Mouse (Mus musculus): ENCODE data around the gene Dhrs13. TPM values are rescaled to one million over a fixed set of nuclear protein-coding genes. Genes with fewer than 3 reads are reported as not detected.

Dhrs13 gene
- total and polyA plus RNA-seq, 3 experiments = 21.6 to 39.0 (median 33.7) TPM

DNA sequence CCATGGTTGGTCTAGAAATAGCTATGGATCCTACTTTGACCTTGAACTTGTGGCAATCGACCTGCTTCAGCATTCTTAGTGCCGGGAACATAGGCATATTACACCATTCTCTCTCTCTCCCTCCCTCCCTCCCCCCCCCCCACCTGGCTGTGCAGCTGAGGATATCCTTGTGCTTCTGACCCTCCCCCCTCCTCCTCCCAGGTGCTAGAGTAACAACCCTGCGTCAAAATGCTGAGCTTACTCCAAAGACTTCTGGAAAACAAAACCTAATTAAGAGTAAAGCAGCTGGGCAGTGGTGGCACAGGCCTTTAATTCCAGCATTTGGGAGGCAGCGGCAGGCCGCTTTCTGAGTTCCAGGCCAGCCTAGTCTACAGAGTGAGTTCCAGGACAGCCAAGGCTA, 37.0 kb downstream of the Dhrs13 start:
- no peaks in the 10 kb centered on the region for H3K4me1 ChIP-seq (ENCODE audit: control insufficient read depth in 1 of 2, insufficient read depth in 2 of 2)
- no peak for DNase-seq (ENCODE audit: extremely low read depth)
- H3K9ac ChIP-seq (ENCODE audit: insufficient read depth, low read depth) = no peak overlapping the region
- H3K9me3 ChIP-seq (replicated peaks; ENCODE audit: low read length) = no peaks in the 10 kb centered on the region
- H3K79me2 ChIP-seq (replicated peaks; ENCODE audit: control insufficient read depth, extremely low read depth, insufficient read depth, poor library complexity, severe bottlenecking) = no peaks in the 10 kb centered on the region
- H3K4me2 ChIP-seq (ENCODE audit: insufficient read depth, low read depth, poor library complexity, severe bottlenecking) = no peak overlapping the region
- no peak overlapping the region for H3K4me3 ChIP-seq (replicated peaks in 1 of 3; ENCODE audit: low read depth in 2 of 3, low read length in 2 of 3, poor library complexity in 1 of 3)
- TF ChIP-seq CTCF (conservative IDR thresholded peaks at IDR 0.05 in 1 of 2, IDR thresholded peaks at IDR 0.05 in 1 of 2; ENCODE audit: low read depth in 2 of 2, low read length in 2 of 2) (no peak), IRF4 (IDR thresholded peaks at IDR 0.05; ENCODE audit: low read depth, low read length) (no peak), HCFC1 (IDR thresholded peaks at IDR 0.05; ENCODE audit: low read depth, low read length) (no peak), MEF2A (IDR thresholded peaks at IDR 0.05; ENCODE audit: borderline replicate concordance, low read depth, low read length) (no peak), CHD2 (IDR thresholded peaks at IDR 0.05; ENCODE audit: low read length) (no peak), KAT2A (IDR thresholded peaks at IDR 0.05; ENCODE audit: insufficient replicate concordance, low read length) (no peak), CHD1 (IDR thresholded peaks at IDR 0.05; ENCODE audit: low read depth, low read length) (no peak), MXI1 (IDR thresholded peaks at IDR 0.05; ENCODE audit: low read depth, low read length) (no peak), ETS1 (conservative IDR thresholded peaks at IDR 0.05; ENCODE audit: low read depth, low read length) (no peak), NELFE (IDR thresholded peaks at IDR 0.05; ENCODE audit: low read depth, low read length) (no peak), MAZ (IDR thresholded peaks at IDR 0.05; ENCODE audit: low read depth, low read length) (no peak)
- peaks cover 23 to 44% of the 10 kb centered on the region in 2 experiments for H3K36me3 ChIP-seq (replicated peaks in 1 of 2; ENCODE audit: control insufficient read depth in 1 of 2, insufficient read depth in 1 of 2, low read length in 1 of 2)
- dilution Hi-C loops (cut with MboI; ENCODE audit: extremely low pct_ligation_motif_present, extremely low pct_unique_long_range_greater_than_20kb, low sequenced_read_pairs) = no loop called here
- no peak overlapping the region for H3K27ac ChIP-seq (ENCODE audit: insufficient read depth, low read depth)
- H3K27me3 ChIP-seq (replicated peaks) = no peaks in the 10 kb centered on the region
- in situ Hi-C loops (cut with MboI; ENCODE audit: low pct_ligation_motif_present, low pct_unique_long_range_greater_than_20kb, low sequenced_read_pairs) = no loop called here

DNA sequence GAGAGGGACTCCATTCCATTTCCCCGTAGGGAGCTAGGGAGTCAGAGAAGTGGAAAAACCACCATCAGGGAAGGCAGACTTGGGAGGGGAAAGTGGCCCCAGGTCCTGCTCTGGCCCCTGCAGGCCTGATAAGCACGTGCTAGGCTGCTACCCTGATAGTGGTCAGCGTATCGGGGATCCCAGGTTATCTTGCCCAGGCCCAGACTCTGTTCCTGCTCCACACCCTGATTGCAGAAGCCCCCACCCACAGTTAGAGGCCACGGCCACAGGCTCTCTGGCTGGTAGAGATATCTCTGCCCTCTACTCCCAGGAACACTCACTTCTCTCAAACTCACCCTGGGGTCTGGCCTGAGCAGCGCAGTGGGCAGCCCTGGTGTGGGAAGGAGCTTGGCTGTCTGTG, 37.6 kb downstream of the Dhrs13 start:
- H3K4me3 ChIP-seq (replicated peaks in 1 of 3; ENCODE audit: low read depth in 2 of 3, low read length in 2 of 3, poor library complexity in 1 of 3) = no peak overlapping the region
- H3K4me1 ChIP-seq (ENCODE audit: control insufficient read depth in 1 of 2, insufficient read depth in 2 of 2) = no peaks in the 10 kb centered on the region
- dilution Hi-C loops (cut with MboI; ENCODE audit: extremely low pct_ligation_motif_present, extremely low pct_unique_long_range_greater_than_20kb, low sequenced_read_pairs) = no loop called here
- H3K27ac ChIP-seq (ENCODE audit: insufficient read depth, low read depth) = no peak overlapping the region
- no peaks in the 10 kb centered on the region for H3K79me2 ChIP-seq (replicated peaks; ENCODE audit: control insufficient read depth, extremely low read depth, insufficient read depth, poor library complexity, severe bottlenecking)
- H3K9ac ChIP-seq (ENCODE audit: insufficient read depth, low read depth) = no peak overlapping the region
- in situ Hi-C loops (cut with MboI; ENCODE audit: low pct_ligation_motif_present, low pct_unique_long_range_greater_than_20kb, low sequenced_read_pairs) = no loop called here
- no peak overlapping the region for H3K4me2 ChIP-seq (ENCODE audit: insufficient read depth, low read depth, poor library complexity, severe bottlenecking)
- H3K9me3 ChIP-seq (replicated peaks; ENCODE audit: low read length) = no peaks in the 10 kb centered on the region
- H3K27me3 ChIP-seq (replicated peaks) = no peaks in the 10 kb centered on the region
- H3K36me3 ChIP-seq (replicated peaks in 1 of 2; ENCODE audit: control insufficient read depth in 1 of 2, insufficient read depth in 1 of 2, low read length in 1 of 2) = peaks cover 28 to 49% of the 10 kb centered on the region in 2 experiments
- TF ChIP-seq NELFE (IDR thresholded peaks at IDR 0.05; ENCODE audit: low read depth, low read length) (no peak), ETS1 (conservative IDR thresholded peaks at IDR 0.05; ENCODE audit: low read depth, low read length) (no peak), TBP (conservative IDR thresholded peaks at IDR 0.05; ENCODE audit: low read depth, low read length) (no peak), USF1 (IDR thresholded peaks at IDR 0.05; ENCODE audit: low read depth, low read length) (no peak), JUN (IDR thresholded peaks at IDR 0.05; ENCODE audit: insufficient read depth, low read depth, low read length) (no peak), TCF12 (IDR thresholded peaks at IDR 0.05; ENCODE audit: low read depth, low read length) (no peak), RCOR1 (conservative IDR thresholded peaks at IDR 0.05; ENCODE audit: low read depth, low read length) (no peak), MYC (IDR thresholded peaks at IDR 0.05; ENCODE audit: low read depth, low read length) (no peak), SIN3A (IDR thresholded peaks at IDR 0.05; ENCODE audit: low read length) (no peak), MXI1 (IDR thresholded peaks at IDR 0.05; ENCODE audit: low read depth, low read length) (no peak), POLR2AphosphoS2 (IDR thresholded peaks at IDR 0.05; ENCODE audit: low read depth, low read length) (no peak), MEF2A (IDR thresholded peaks at IDR 0.05; ENCODE audit: borderline replicate concordance, low read depth, low read length) (no peak), EP300 (IDR thresholded peaks at IDR 0.05; ENCODE audit: low read length) (no peak), SMC3 (IDR thresholded peaks at IDR 0.05; ENCODE audit: low read depth, low read length) (no peak), CHD1 (IDR thresholded peaks at IDR 0.05; ENCODE audit: low read depth, low read length) (no peak)
- no peak for DNase-seq (ENCODE audit: extremely low read depth)

All from CH12.LX (cell line).